Mouse (Mus musculus) kidney, embryonic 14.5 days (tissue): ENCODE data around the gene Fcgr3. TPM values are rescaled to one million over a fixed set of nuclear protein-coding genes. Genes with fewer than 3 reads are reported as not detected.
"Not testable (repeated sequence)": the region's sequence is repeated elsewhere in the genome, so short reads cannot be mapped to it uniquely, and the experiment has no call there.

Experiments used
- ATAC-seq: fragments of 200-750 bp; cut with Nextera tagmentation; 2 replicates; pipeline ENCODE4 v1.8.0; 2017; ENCODE audit warnings: moderate number of reproducible peaks, mild to moderate bottlenecking, moderate TSS enrichment, moderate library complexity; ENCODE audit not compliant: low FRiP score, low TSS enrichment
- H3K27ac ChIP-seq: fragments of 300-500 bp; sonication (generic); 2 replicates; pipeline ENCODE4 v1.5.1; 2014; ENCODE audit warnings: low read depth, mild to moderate bottlenecking, low read length, moderate library complexity, mixed read lengths
- H3K27me3 ChIP-seq: fragments of 300-500 bp; sonication (generic); 2 replicates; pipeline ENCODE4 v1.6.1; 2014; ENCODE audit warnings: mild to moderate bottlenecking, low read length; ENCODE audit not compliant: control insufficient read depth, insufficient read depth
- H3K36me3 ChIP-seq: fragments of 300-500 bp; sonication (generic); 2 replicates; pipeline ENCODE4 v1.6.1; 2014; ENCODE audit warnings: low read length, mixed read lengths; ENCODE audit not compliant: control insufficient read depth, insufficient read depth
- H3K4me1 ChIP-seq: fragments of 300-500 bp; sonication (generic); 2 replicates; pipeline ENCODE4 v1.6.1; 2014; ENCODE audit warnings: low read length, mixed read lengths; ENCODE audit not compliant: control insufficient read depth, insufficient read depth
- H3K4me2 ChIP-seq: fragments of 300-500 bp; sonication (generic); replicated peaks from 2 replicates; pipeline ENCODE4 v1.6.1; 2014; ENCODE audit warnings: low read depth, mild to moderate bottlenecking, low read length
- H3K4me3 ChIP-seq: fragments of 300-500 bp; sonication (generic); 2 replicates; pipeline ENCODE4 v1.5.1; 2014; ENCODE audit warnings: mild to moderate bottlenecking, low read length
- H3K9ac ChIP-seq: fragments of 300-500 bp; sonication (generic); 2 replicates; pipeline ENCODE4 v1.6.1; 2014; ENCODE audit warnings: low read depth, mild to moderate bottlenecking, low read length, moderate library complexity
- H3K9me3 ChIP-seq: fragments of 300-500 bp; sonication (generic); 2 replicates; pipeline ENCODE4 v1.6.1; 2016; ENCODE audit warnings: low read length; ENCODE audit not compliant: control insufficient read depth
- WGBS: fragments of 180-500 bp; shearing (Covaris S2); extraction: QIAGEN DNeasy Blood & Tissue Kit; methylation state at CpG from one replicate; pipeline ENCODE4 v1.1.7; 2014; 5-methylcytosine and 5-hydroxymethylcytosine counted together
- polyA plus RNA-seq: library from polyadenylated mRNA; unstranded; fragments of >200 nt; fragmentation: Nextera tagmentation; extraction: Ambion mirVana; gene quantifications from 2 replicates; pipeline ENCODE4 v1.2.1, GENCODE M21; 2014

The Fcgr3 gene
- polyA plus RNA-seq, 1 experiment from 2014 or later = 7.0 TPM

- H3K27me3 ChIP-seq = peaks cover 5% of the 10 kb centered on the region; the same call in 1 of the 2 replicates
- H3K9ac ChIP-seq = no peak overlapping the region
- 71% methylated on average over 2 of the region's 2 CpGs for WGBS
These were observed 26.0 kb upstream of the Fcgr3 start for GRCm38 (mm10) chr1:171090761-171091160.

GRCm38 (mm10) chr1:171089891-171090290 lies 25.2 kb upstream of the Fcgr3 start:
- Histone ChIP-seq H3K9ac (no peak overlapping the region), H3K9me3 (no peaks in the 10 kb centered on the region), H3K4me3 (no peak overlapping the region), H3K4me2 (no peak overlapping the region), H3K27me3 (peaks cover 5% of the 10 kb centered on the region; the same call in 1 of the 2 replicates), H3K27ac (no peak overlapping the region), H3K36me3 (no peaks in the 10 kb centered on the region), H3K4me1 (no peaks in the 10 kb centered on the region)
- WGBS = 76% methylated on average over 1 of the region's 1 CpGs
- no peak for ATAC-seq

More at GRCm38 (mm10) chr1:171090761-171091160, 26.0 kb upstream of the Fcgr3 start:
- H3K4me3 ChIP-seq = no peak overlapping the region
- no peak overlapping the region for H3K4me2 ChIP-seq
- H3K4me1 ChIP-seq = no peaks in the 10 kb centered on the region
- H3K9me3 ChIP-seq = no peaks in the 10 kb centered on the region
- ATAC-seq = no peak
- H3K36me3 ChIP-seq = no peaks in the 10 kb centered on the region
- no peak overlapping the region for H3K27ac ChIP-seq

- H3K9ac ChIP-seq, ATAC-seq, H3K9me3 ChIP-seq, H3K27me3 ChIP-seq, H3K36me3 ChIP-seq, H3K27ac ChIP-seq, H3K4me1 ChIP-seq: not testable (repeated sequence)
- 3% methylated on average over 10 of the region's 10 CpGs for WGBS
- Histone ChIP-seq H3K4me3 (peak overlapping the region; percentile 7; the same call in 1 of the 2 replicates), H3K4me2 (peak overlapping the region; percentile 28; the same call in 1 of the 2 replicates)
These were observed 23.6 kb upstream of the Fcgr3 start for GRCm38 (mm10) chr1:171088237-171088869.

GRCm38 (mm10) chr1:171085718-171086117 lies 21.0 kb upstream of the Fcgr3 start:
- WGBS = 0% methylated on average over 26 of the region's 26 CpGs
- peak overlapping the region; percentile 50; the same call in 1 of the 2 replicates for H3K9ac ChIP-seq
- no peak for ATAC-seq

GRCm38 (mm10) chr1:171081512-171082231 lies 16.9 kb upstream of the Fcgr3 start:
- H3K27ac ChIP-seq, H3K4me1 ChIP-seq, H3K36me3 ChIP-seq, H3K4me2 ChIP-seq, H3K4me3 ChIP-seq, H3K9me3 ChIP-seq, H3K9ac ChIP-seq: not testable (repeated sequence)
- WGBS = 36% methylated on average over 9 of the region's 17 CpGs
- H3K27me3 ChIP-seq = peaks cover 14% of the 10 kb centered on the region; the same call in 1 of the 2 replicates
- ATAC-seq = peak; percentile 29

More at GRCm38 (mm10) chr1:171085718-171086117, 21.0 kb upstream of the Fcgr3 start:
- no peaks in the 10 kb centered on the region for H3K9me3 ChIP-seq
- no peaks in the 10 kb centered on the region for H3K36me3 ChIP-seq
- H3K27me3 ChIP-seq = peaks cover 7% of the 10 kb centered on the region; the same call in 1 of the 2 replicates
- H3K4me3 ChIP-seq = peak overlapping the region; percentile 48
- peak overlapping the region; percentile 72 for H3K4me2 ChIP-seq
- H3K4me1 ChIP-seq = no peaks in the 10 kb centered on the region
- no peak overlapping the region for H3K27ac ChIP-seq

GRCm38 (mm10) chr1:171079825-171080224 lies 15.1 kb upstream of the Fcgr3 start:
- H3K4me3 ChIP-seq, H3K4me1 ChIP-seq, H3K27me3 ChIP-seq, H3K9ac ChIP-seq, H3K27ac ChIP-seq, H3K36me3 ChIP-seq, H3K9me3 ChIP-seq, H3K4me2 ChIP-seq: not testable (repeated sequence)
- whole genome bisulfite sequencing = no CpG with 5 or more reads among the region's 43 CpGs
- peak; percentile 41 for ATAC-seq

- peak; percentile 51 for ATAC-seq
- 0% methylated on average over 1 of the region's 35 CpGs for WGBS
- not testable (repeated sequence) for H3K9me3 ChIP-seq, H3K27me3 ChIP-seq, H3K36me3 ChIP-seq, H3K4me2 ChIP-seq, H3K9ac ChIP-seq, H3K4me3 ChIP-seq, H3K27ac ChIP-seq, H3K4me1 ChIP-seq
These were observed 14.6 kb upstream of the Fcgr3 start for GRCm38 (mm10) chr1:171079345-171079744.

GRCm38 (mm10) chr1:171078419-171078818 lies 13.7 kb upstream of the Fcgr3 start:
- WGBS = 21% methylated on average over 11 of the region's 12 CpGs
- H3K4me2 ChIP-seq, H3K9ac ChIP-seq, H3K36me3 ChIP-seq, H3K27ac ChIP-seq, ATAC-seq, H3K9me3 ChIP-seq, H3K27me3 ChIP-seq, H3K4me3 ChIP-seq, H3K4me1 ChIP-seq: not testable (repeated sequence)

- ATAC-seq = peak; percentile 11
- H3K4me3 ChIP-seq = peak overlapping the region; percentile 19; the same call in 1 of the 2 replicates
- not testable (repeated sequence) for H3K27ac ChIP-seq, H3K9ac ChIP-seq, H3K9me3 ChIP-seq, H3K27me3 ChIP-seq, H3K36me3 ChIP-seq, H3K4me1 ChIP-seq
- peak overlapping the region; percentile 34; the same call in 1 of the 2 replicates for H3K4me2 ChIP-seq
- under 1% methylated on average over 17 of the region's 27 CpGs for WGBS
These were observed 13.2 kb upstream of the Fcgr3 start for GRCm38 (mm10) chr1:171077955-171078354.
